Mouse (Mus musculus): ENCODE measurements at regions not wholly inside any gene's neighbourhood (a gene's known extent, or its start where the extent isn't known, plus 50 kb on each side); places are given as distances from the start of the nearest gene placed in this dataset.

DNA sequence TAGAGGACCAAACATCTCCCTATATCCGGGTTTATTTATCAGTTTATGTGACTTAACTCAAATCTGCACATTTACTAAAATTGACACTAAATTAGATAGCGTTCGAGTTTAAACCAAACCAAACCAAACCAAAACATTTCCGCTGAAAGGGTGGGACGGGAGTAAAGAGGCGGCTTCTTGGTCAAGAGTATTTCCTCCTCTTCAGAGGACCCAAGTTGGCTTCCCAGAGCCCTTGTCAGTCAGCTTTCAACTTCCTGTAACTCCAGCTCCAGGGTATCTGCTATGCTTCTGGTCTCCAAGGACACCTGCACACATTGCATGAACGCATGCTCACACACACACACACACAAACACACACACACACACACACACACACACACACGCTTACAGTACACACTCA lies 137.4 kb upstream of the Rap1b start:
- Histone ChIP-seq H3K4me1 (ENCODE audit: control insufficient read depth, insufficient read depth, low read length) (peaks cover 14% of the 10 kb centered on the region), H3K4me2 (no peak overlapping the region), H3K9me3 (replicated peaks; ENCODE audit: control insufficient read depth, low read length) (no peaks in the 10 kb centered on the region), H3K4me3 (ENCODE audit: low read depth, low read length) (no peak overlapping the region), H3K9ac (ENCODE audit: low read depth, low read length) (no peak overlapping the region), H3K27ac (ENCODE audit: low read depth, low read length) (no peak overlapping the region), H3K27me3 (ENCODE audit: control insufficient read depth, insufficient read depth, low read length) (no peaks in the 10 kb centered on the region), H3K36me3 (ENCODE audit: control insufficient read depth, insufficient read depth, low read length) (no peaks in the 10 kb centered on the region)
- 74% methylated on average over 8 of the region's 8 CpGs for WGBS (ENCODE audit: insufficient replicate concordance)
- no peak for ATAC-seq (replicated peaks; ENCODE audit: insufficient number of reproducible peaks, low FRiP score, low TSS enrichment)

DNA sequence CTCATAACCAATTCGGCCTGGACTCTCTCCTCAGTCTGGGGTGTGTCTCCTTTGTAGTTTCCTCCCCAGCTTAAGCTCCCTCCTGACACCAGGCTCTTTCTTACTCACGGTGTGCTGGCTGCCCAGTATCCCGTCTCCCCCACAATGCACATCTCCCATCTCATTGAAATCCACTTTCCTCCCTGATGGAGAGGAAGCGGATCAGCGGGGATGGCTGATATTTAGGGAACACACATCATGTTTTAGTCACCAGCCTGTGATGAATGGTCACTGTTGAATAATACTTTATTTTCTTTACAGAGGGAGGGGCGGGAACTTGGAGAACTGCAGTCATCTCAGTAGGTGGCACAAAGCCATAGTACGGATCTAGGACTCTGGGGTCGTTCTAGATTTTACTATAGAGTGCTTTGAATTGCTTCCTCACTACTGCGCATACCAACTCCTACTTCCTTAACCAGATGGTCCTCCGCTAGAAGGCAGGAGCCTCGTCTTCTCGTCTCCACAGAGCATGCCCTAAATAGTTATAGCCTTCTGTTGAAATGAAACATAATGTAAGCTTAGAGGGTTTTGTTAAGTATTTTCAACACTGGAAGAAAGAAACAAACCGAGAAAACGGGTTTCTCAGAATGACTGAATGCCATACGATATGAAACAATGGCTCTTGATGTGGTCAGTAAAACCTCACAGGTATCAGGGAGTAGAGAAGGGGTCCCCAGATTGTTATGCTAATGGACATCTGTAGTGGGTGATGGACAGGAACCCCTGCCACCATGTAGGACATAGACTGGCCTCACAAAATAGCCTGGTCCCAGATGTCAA lies 139.2 kb upstream of the Rap1b start:
- Histone ChIP-seq H3K27ac (ENCODE audit: low read depth, low read length) (no peak overlapping the region), H3K4me2 (no peak overlapping the region), H3K4me3 (ENCODE audit: low read depth, low read length) (no peak overlapping the region), H3K27me3 (ENCODE audit: control insufficient read depth, insufficient read depth, low read length) (no peaks in the 10 kb centered on the region), H3K9me3 (replicated peaks; ENCODE audit: control insufficient read depth, low read length) (no peaks in the 10 kb centered on the region), H3K9ac (ENCODE audit: low read depth, low read length) (no peak overlapping the region), H3K4me1 (ENCODE audit: control insufficient read depth, insufficient read depth, low read length) (peaks cover 16% of the 10 kb centered on the region), H3K36me3 (ENCODE audit: control insufficient read depth, insufficient read depth, low read length) (no peaks in the 10 kb centered on the region)
- 76% methylated on average over 15 of the region's 15 CpGs for WGBS (ENCODE audit: insufficient replicate concordance)
- no peak for ATAC-seq (replicated peaks; ENCODE audit: insufficient number of reproducible peaks, low FRiP score, low TSS enrichment)

GRCm38 (mm10) chr10:117987620-117988019 lies 141.8 kb upstream of the Rap1b start:
- Histone ChIP-seq H3K27me3 (ENCODE audit: control insufficient read depth, insufficient read depth, low read length) (no peaks in the 10 kb centered on the region), H3K4me3 (ENCODE audit: low read depth, low read length) (no peak overlapping the region), H3K36me3 (ENCODE audit: control insufficient read depth, insufficient read depth, low read length) (no peaks in the 10 kb centered on the region), H3K4me2 (no peak overlapping the region), H3K9me3 (replicated peaks; ENCODE audit: control insufficient read depth, low read length) (no peaks in the 10 kb centered on the region), H3K9ac (ENCODE audit: low read depth, low read length) (no peak overlapping the region; the same call in 1 of the 2 replicates), H3K4me1 (ENCODE audit: control insufficient read depth, insufficient read depth, low read length) (peaks cover 16% of the 10 kb centered on the region), H3K27ac (ENCODE audit: low read depth, low read length) (peak overlapping the region; percentile 77)
- 53% methylated on average over 6 of the region's 6 CpGs for WGBS (ENCODE audit: insufficient replicate concordance)
- peak; percentile 42; the same call in 1 of the 2 replicates for ATAC-seq (replicated peaks; ENCODE audit: insufficient number of reproducible peaks, low FRiP score, low TSS enrichment)

- H3K4me1 ChIP-seq (ENCODE audit: control insufficient read depth, insufficient read depth, low read length) = peaks cover 16% of the 10 kb centered on the region
- H3K4me3 ChIP-seq (ENCODE audit: low read depth, low read length) = no peak overlapping the region
- WGBS (ENCODE audit: insufficient replicate concordance) = 39% methylated on average over 5 of the region's 5 CpGs
- no peaks in the 10 kb centered on the region for H3K9me3 ChIP-seq (replicated peaks; ENCODE audit: control insufficient read depth, low read length)
- H3K36me3 ChIP-seq (ENCODE audit: control insufficient read depth, insufficient read depth, low read length) = no peaks in the 10 kb centered on the region
- no peak; the same call in 1 of the 2 replicates for ATAC-seq (replicated peaks; ENCODE audit: insufficient number of reproducible peaks, low FRiP score, low TSS enrichment)
- peak overlapping the region; percentile 77 for H3K27ac ChIP-seq (ENCODE audit: low read depth, low read length)
- H3K9ac ChIP-seq (ENCODE audit: low read depth, low read length) = no peak overlapping the region
- H3K27me3 ChIP-seq (ENCODE audit: control insufficient read depth, insufficient read depth, low read length) = no peaks in the 10 kb centered on the region
- no peak overlapping the region for H3K4me2 ChIP-seq
These were observed 142.2 kb upstream of the Rap1b start for GRCm38 (mm10) chr10:117988076-117988475.

GRCm38 (mm10) chr10:117991176-117991575 lies 145.3 kb upstream of the Rap1b start:
- Histone ChIP-seq H3K27ac (ENCODE audit: low read depth, low read length) (no peak overlapping the region), H3K4me2 (no peak overlapping the region), H3K9me3 (replicated peaks; ENCODE audit: control insufficient read depth, low read length) (no peaks in the 10 kb centered on the region), H3K36me3 (ENCODE audit: control insufficient read depth, insufficient read depth, low read length) (no peaks in the 10 kb centered on the region), H3K4me3 (ENCODE audit: low read depth, low read length) (no peak overlapping the region), H3K9ac (ENCODE audit: low read depth, low read length) (no peak overlapping the region), H3K4me1 (ENCODE audit: control insufficient read depth, insufficient read depth, low read length) (peaks cover 16% of the 10 kb centered on the region), H3K27me3 (ENCODE audit: control insufficient read depth, insufficient read depth, low read length) (no peaks in the 10 kb centered on the region)
- no peak for ATAC-seq (replicated peaks; ENCODE audit: insufficient number of reproducible peaks, low FRiP score, low TSS enrichment)
- WGBS (ENCODE audit: insufficient replicate concordance) = 76% methylated on average over 1 of the region's 1 CpGs

DNA sequence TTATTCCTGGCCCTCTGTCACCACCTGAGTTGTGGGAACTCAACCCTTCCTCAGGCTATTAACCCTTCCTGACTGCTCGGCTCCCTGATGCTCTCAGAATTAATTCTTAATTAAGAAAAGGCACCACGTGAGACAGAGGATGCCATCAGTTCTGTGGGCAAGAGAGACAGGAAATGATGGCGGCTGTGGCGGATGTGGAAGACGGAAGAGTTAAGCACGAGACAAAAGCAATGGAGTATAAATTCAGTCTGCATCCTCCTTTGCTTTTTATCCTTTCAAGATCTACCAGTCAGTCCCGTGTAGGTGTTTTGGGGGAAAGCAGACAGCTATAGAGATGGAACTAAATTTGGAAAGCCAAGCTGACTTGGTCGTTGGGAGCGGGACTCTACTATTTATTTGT lies 146.5 kb upstream of the Rap1b start:
- Histone ChIP-seq H3K9me3 (replicated peaks; ENCODE audit: control insufficient read depth, low read length) (no peaks in the 10 kb centered on the region), H3K9ac (ENCODE audit: low read depth, low read length) (no peak overlapping the region), H3K4me1 (ENCODE audit: control insufficient read depth, insufficient read depth, low read length) (peaks cover 11% of the 10 kb centered on the region; the same call in 1 of the 2 replicates), H3K27ac (ENCODE audit: low read depth, low read length) (no peak overlapping the region), H3K36me3 (ENCODE audit: control insufficient read depth, insufficient read depth, low read length) (no peaks in the 10 kb centered on the region), H3K4me3 (ENCODE audit: low read depth, low read length) (no peak overlapping the region), H3K4me2 (no peak overlapping the region), H3K27me3 (ENCODE audit: control insufficient read depth, insufficient read depth, low read length) (no peaks in the 10 kb centered on the region)
- WGBS (ENCODE audit: insufficient replicate concordance) = 83% methylated on average over 9 of the region's 9 CpGs
- ATAC-seq (replicated peaks; ENCODE audit: insufficient number of reproducible peaks, low FRiP score, low TSS enrichment) = no peak

DNA sequence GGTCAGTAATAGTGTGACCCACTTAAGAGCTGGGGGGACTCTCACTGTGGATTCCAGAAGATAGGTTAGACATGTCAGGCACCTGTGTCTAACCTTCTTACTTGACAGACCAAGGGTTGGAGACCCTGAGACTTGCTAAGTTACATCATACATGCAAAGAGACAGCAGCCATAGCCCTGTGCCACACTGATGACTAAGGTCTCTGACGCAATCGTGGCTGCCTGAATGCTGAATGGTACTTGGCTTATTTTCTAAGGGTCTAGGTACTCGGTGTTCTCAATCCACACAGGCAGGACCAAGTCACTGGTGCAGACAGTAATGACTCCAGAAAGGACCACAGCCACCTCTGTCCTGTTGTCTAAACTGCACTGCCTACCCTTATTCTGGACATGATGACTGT lies 147.8 kb upstream of the Mdm1 start:
- H3K9me3 ChIP-seq (replicated peaks; ENCODE audit: control insufficient read depth, low read length) = no peaks in the 10 kb centered on the region
- no peaks in the 10 kb centered on the region for H3K27me3 ChIP-seq (ENCODE audit: control insufficient read depth, insufficient read depth, low read length)
- H3K4me1 ChIP-seq (ENCODE audit: control insufficient read depth, insufficient read depth, low read length) = no peaks in the 10 kb centered on the region
- H3K4me2 ChIP-seq = no peak overlapping the region
- no peak overlapping the region for H3K9ac ChIP-seq (ENCODE audit: low read depth, low read length)
- H3K36me3 ChIP-seq (ENCODE audit: control insufficient read depth, insufficient read depth, low read length) = no peaks in the 10 kb centered on the region
- H3K27ac ChIP-seq (ENCODE audit: low read depth, low read length) = no peak overlapping the region
- no peak overlapping the region for H3K4me3 ChIP-seq (ENCODE audit: low read depth, low read length)
- WGBS (ENCODE audit: insufficient replicate concordance) = 89% methylated on average over 3 of the region's 3 CpGs
- ATAC-seq (replicated peaks; ENCODE audit: insufficient number of reproducible peaks, low FRiP score, low TSS enrichment) = no peak

DNA sequence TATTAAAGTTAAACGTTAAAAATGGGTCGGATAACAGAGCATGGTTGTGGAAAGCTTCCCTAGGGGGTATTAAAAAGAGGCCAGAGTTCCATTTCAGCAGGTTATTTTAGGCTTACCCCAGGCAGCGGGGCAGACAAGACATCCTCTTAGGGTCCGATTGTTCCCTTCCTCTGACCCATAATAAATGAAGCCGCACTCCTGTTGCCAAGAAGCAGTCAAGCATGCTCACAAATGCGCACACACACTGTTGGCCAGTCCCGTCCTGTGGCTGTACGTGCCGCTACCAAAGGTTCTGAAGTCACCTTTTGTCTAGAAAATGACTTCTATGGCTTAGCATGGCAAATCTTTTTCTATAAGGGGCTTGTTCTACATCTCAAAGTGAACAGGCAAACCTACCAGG lies 146.8 kb upstream of the Mdm1 start:
- Histone ChIP-seq H3K27ac (ENCODE audit: low read depth, low read length) (no peak overlapping the region), H3K9me3 (replicated peaks; ENCODE audit: control insufficient read depth, low read length) (no peaks in the 10 kb centered on the region), H3K9ac (ENCODE audit: low read depth, low read length) (no peak overlapping the region), H3K4me1 (ENCODE audit: control insufficient read depth, insufficient read depth, low read length) (no peaks in the 10 kb centered on the region), H3K27me3 (ENCODE audit: control insufficient read depth, insufficient read depth, low read length) (no peaks in the 10 kb centered on the region), H3K4me2 (no peak overlapping the region), H3K4me3 (ENCODE audit: low read depth, low read length) (no peak overlapping the region), H3K36me3 (ENCODE audit: control insufficient read depth, insufficient read depth, low read length) (no peaks in the 10 kb centered on the region)
- 76% methylated on average over 9 of the region's 9 CpGs for WGBS (ENCODE audit: insufficient replicate concordance)
- no peak for ATAC-seq (replicated peaks; ENCODE audit: insufficient number of reproducible peaks, low FRiP score, low TSS enrichment)

DNA sequence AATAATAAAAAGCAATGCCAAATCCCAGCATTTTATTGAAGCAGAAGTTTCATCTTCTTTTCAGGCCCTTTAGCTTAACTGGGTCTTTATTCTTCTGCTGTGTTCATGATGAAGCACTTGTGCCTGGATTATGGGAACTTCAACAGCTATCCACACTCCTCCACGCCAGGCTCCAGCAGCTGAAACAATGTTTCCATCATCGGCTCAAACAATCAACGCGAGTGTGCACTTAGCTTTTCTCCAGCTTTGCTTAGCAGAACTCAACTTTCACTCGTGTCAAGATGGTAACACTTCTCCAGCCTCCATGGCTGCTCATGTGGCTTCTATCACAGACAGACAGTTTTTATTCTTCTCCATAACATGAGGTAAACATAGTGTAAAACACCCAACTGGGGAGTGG lies 143.8 kb upstream of the Mdm1 start:
- Histone ChIP-seq H3K36me3 (ENCODE audit: control insufficient read depth, insufficient read depth, low read length) (no peaks in the 10 kb centered on the region), H3K4me3 (ENCODE audit: low read depth, low read length) (no peak overlapping the region), H3K4me1 (ENCODE audit: control insufficient read depth, insufficient read depth, low read length) (no peaks in the 10 kb centered on the region), H3K9ac (ENCODE audit: low read depth, low read length) (no peak overlapping the region), H3K27me3 (ENCODE audit: control insufficient read depth, insufficient read depth, low read length) (no peaks in the 10 kb centered on the region), H3K27ac (ENCODE audit: low read depth, low read length) (no peak overlapping the region), H3K4me2 (no peak overlapping the region), H3K9me3 (replicated peaks; ENCODE audit: control insufficient read depth, low read length) (no peaks in the 10 kb centered on the region)
- ATAC-seq (replicated peaks; ENCODE audit: insufficient number of reproducible peaks, low FRiP score, low TSS enrichment) = no peak
- 75% methylated on average over 5 of the region's 5 CpGs for WGBS (ENCODE audit: insufficient replicate concordance)
